Mouse (Mus musculus) CH12.LX (cell line): ENCODE data around the gene Slc16a7.

Source experiments
- CTCF ChIP-seq, 2 experiments: IDR thresholded peaks in 1 of 2; conservative IDR thresholded peaks in 1 of 2; 2 replicates each; pipeline ENCODE4 v1.5.1; 2011 to 2012; ENCODE audit warnings: low read depth in 2 of 2, low read length in 2 of 2, improper control_type of control experiment in 1 of 2, inconsistent platforms in 1 of 2, mild to moderate bottlenecking in 1 of 2, moderate library complexity in 1 of 2
- POLR2A ChIP-seq: IDR thresholded peaks from 2 replicates; pipeline ENCODE4 v1.6.1; 2011; ENCODE audit warnings: low read depth, mild to moderate bottlenecking, improper control_type of control experiment, low read length
- ZMIZ1 ChIP-seq: IDR thresholded peaks from 2 replicates; pipeline ENCODE4 v1.6.1; 2012; ENCODE audit warnings: low read depth, mild to moderate bottlenecking, inconsistent platforms, low read length, improper control_type of control experiment

DNA sequence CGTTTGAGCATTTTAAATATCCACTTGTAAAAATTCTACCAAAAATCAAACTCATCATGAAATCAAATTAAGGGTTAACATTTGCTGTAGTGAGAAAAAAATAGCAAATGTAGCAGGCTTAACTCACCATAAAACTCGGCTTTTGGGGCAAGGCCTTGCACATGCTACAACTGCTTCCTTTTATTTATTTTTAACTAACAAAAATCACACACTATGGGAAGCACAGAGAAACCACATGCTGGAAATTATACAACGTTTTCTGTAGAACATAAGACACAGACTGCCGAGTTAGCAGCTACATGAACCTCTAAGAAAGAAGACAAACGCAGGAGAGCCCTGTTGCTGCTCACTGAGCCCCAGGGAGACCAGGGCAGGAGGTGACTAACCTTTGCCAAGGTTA is 57.9 kb downstream of the Slc16a7 start:
- TF ChIP-seq CTCF (conservative IDR thresholded peaks at IDR 0.05 in 1 of 2, IDR thresholded peaks at IDR 0.05 in 1 of 2; ENCODE audit: low read depth in 2 of 2, low read length in 2 of 2), result no peak
- TF ChIP-seq POLR2A, result no peak
- TF ChIP-seq ZMIZ1, result no peak
